Mouse (Mus musculus) left cerebral cortex, postnatal 4 days (tissue): Measurements from ENCODE around the gene Pcdh8. TPM values are rescaled to one million over a fixed set of nuclear protein-coding genes. Genes with fewer than 3 reads are reported as not detected.

Experiments used
- DNase-seq: peaks from one replicate; pipeline ENCODE4 v3.0.0-alpha.2; 2022
- intact Hi-C: fragments of 180-260 bp; cut with DNase I; formaldehyde crosslinking; loops from one replicate; pipeline ENCODE4 v1.15.1; 2025
- total RNA-seq, 2 experiments: library from RNA; stranded (reverse); gene quantifications; 2 replicates each; pipeline ENCODE4 v1.2.3; 2021

Pcdh8 gene
- 10 to 100 TPM; 77.9 to 83.4 TPM for total RNA-seq

DNA sequence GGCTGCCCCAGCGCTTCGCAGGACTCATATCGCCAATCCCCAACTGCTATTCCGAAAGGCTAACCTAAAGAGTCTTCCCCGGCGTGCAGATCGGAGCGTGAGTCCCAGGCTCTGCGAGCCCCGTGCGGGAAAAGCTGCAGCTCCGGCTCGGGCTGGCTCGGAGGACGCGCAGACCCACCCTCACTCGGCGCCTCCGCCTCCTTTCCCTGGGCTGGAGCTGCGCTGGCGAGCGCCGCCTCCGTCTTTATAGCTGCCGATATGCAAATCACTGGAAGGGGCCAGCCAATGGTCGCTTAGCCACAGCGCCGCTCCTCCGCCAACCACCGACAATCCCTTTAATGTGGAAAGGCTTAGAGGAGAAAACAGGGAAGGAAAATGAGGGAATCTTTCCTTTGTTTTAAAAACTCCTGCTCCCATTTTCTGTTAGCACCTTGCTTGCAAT is at the start of gene Pcdh8:
Gene Pcdh8 (minus strand): TSS at position 219 of the 442 bp plus-strand sequence.
- intact Hi-C loops, result loop anchor here (10.0 kb wide), 1 partner anchor 144 kb away; no protein-coding TSS in a partner anchor
- peak; percentile 95 for DNase-seq

- no peak for DNase-seq
- intact Hi-C loops, result no loop called here
Observed at GRCm38 (mm10) chr14:79814709-79815108, 43.6 kb upstream of the Pcdh8 start.

DNA sequence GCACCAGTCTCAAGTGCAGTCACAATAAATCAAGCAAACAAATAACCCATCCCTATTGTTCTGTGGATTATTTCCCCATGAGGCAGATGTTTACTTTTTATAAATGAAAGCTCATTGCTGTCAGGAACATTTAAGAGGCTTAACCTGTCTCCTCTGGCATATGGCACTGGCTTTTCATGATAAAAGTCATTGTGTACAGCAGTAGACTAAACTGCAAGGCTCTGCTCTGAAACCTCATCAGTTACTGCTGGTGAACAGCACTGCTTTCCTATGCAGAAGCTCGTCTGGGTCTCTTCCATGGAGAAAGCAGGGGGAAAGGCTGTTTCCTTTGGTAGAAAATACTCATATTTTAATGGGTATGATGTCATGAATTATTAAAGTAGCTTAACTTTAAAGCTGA is 43.0 kb upstream of the Pcdh8 start:
- DNase-seq, result no peak
- intact Hi-C loops, result no loop called here

GRCm38 (mm10) chr14:79793179-79793578 is 22.1 kb upstream of the Pcdh8 start:
- intact Hi-C loops, result no loop called here
- no peak for DNase-seq

DNA sequence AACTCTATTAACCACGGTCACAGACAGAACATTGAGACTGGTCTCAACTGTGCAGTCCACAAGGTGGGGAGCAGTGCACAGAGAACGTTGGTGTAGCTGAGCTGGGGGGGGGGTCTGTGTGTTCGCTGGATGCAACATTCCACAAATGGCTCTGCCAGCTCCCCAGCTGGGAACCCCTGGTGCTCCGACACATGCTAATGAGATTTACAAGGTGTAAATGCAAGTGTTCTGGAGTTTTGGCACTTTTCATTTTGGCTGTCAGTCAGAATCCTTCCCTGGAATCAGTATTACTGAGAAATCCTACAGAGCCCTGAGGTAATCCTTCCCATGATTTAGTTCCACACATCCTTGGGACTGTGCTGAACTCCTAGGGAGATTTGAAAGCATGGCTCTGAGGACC is 18.4 kb upstream of the Pcdh8 start:
- intact Hi-C loops, result no loop called here
- peak; percentile 29 for DNase-seq

DNA sequence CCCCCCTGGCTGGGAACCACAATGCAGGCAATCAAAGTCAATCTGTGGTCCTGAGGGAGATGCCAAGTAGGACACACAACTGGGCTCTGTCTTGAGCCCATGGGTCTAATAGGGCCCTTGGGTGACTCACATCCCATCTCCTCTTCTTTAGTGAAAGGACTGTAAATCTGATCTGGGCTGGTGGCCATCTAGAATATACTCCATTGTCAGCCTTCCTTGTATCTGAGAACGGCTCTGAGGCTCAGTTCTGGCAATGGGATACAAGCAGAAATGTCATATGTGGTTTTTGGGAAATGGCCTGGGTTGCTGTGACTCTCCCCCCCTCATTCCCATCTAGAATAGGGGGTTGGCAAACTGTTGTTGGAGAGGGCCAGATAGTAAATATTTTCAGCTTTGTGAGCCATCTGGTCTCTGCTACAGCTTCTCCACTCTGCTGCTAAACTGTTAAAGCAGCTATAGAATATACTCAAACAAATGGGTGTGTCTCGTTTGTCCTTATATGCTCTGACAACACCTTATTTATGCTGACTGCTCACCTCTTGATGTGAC is 17.6 kb upstream of the Pcdh8 start:
- intact Hi-C loops, result no loop called here
- no peak for DNase-seq

DNA sequence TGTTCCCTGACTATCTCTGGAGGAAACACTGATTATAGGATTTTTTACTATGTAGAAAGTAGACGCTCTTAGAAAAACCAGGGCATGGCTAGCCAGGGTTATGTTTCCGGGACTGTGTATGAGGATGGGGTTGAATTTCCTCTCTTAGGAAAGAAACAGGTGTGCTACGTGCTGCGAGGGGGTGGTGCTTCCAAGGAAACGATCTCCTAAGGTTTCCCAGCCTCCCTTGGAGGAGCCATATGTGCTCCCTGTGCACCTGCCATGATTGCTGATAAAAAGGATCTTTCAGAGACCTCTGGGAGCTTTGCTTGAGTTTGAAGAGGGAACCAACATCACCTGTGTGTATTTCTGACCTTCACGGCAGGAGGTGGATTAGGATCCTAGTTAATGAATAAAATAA is 16.8 kb upstream of the Pcdh8 start:
- DNase-seq, result no peak
- intact Hi-C loops, result no loop called here

DNA sequence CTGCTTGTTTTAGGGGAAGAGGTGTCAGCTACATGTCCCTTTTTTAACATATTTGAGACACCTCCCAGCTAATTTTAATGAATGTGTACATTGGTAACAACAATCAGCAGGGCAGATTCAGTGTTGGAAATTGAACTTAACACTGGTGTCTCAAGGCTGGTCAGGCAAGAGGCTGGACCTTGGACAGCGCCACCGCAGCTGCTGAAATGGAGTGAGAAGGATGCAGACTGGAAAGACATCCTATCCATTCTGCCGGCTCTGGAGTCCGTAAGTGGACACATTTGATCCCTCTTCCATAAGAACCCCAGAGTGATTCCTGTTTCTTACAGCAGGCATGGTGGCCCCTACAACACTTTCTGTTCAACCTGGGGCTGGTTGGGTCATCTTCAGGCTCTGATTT is 14.3 kb upstream of the Pcdh8 start:
- intact Hi-C loops, result no loop called here
- DNase-seq, result no peak

DNA sequence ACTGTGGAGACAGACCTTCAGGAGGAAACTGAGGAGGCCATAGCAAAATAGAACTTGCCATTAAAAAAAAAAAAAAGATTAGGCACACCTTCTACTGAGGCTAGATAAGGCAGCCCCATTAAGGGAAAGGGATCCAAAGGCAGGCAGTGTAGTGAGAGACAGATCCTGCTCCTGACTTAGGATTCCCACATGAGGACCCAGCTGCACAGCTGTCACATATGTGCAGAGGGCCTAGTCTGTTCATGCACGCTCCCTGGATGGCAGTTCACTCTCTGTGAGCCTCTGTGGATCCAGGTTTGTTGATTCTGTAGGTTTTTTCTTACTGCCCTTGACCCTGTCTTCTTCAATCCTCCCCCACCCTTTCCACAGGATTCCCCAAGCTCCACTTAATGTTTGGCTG is 9.8 kb upstream of the Pcdh8 start:
- no peak for DNase-seq
- intact Hi-C loops, result no loop called here

DNA sequence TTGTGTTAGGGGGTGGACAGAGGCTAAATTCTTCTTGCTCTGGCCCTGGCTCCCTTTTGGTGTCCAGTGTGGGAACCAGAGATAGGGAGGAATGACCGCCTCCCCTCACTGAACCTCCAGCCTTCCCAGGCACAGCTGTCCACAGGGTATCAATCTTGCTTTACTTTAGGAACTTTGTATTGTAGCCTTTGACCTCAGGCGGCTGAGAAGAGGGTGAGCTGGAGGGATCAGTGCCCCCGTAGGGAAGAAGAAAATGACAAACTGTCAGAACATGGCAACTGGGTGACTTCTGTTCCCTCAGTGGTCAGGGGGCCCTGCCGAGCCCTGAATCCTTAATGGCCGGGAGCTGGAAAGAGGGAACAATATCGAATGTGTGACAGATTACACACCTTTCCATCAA is 9.2 kb upstream of the Pcdh8 start:
- intact Hi-C loops, result no loop called here
- no peak for DNase-seq

DNA sequence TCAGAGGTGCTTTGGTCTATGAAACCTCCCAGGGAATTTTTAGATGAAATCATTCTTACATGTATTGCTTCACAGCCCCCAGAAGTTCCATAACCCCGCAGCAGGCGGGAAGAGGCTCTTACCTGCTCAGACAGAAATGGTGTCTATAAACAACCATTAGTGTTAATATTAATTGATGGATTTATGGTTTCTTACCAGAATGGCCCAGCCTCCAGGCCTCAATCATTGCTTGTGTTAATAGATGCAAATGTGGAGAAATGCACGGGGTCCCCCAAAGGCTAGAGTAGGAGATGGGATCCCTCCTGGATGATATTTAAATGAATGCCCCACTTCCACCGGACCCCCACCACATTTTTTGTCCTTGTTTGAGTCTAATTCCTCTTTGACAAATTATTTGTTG is 8.7 kb upstream of the Pcdh8 start:
- intact Hi-C loops, result loop anchor here (10.0 kb wide), 1 partner anchor 135 kb away; no protein-coding TSS in a partner anchor
- DNase-seq, result no peak

GRCm38 (mm10) chr14:79773425-79774391 is 2.6 kb upstream of the Pcdh8 start:
- peak; percentile 34 for DNase-seq
- intact Hi-C loops, result loop anchor here (10.0 kb wide), 1 partner anchor 141 kb away; no protein-coding TSS in a partner anchor

- intact Hi-C loops, result loop anchor here (10.0 kb wide), 1 partner anchor 143 kb away; no protein-coding TSS in a partner anchor
Observed at GRCm38 (mm10) chr14:79771802-79772511, 845 bp upstream of the Pcdh8 start.

GRCm38 (mm10) chr14:79770306-79771093 is 612 bp downstream of the Pcdh8 start:
- intact Hi-C loops, result loop anchor here (10.0 kb wide), 1 partner anchor 144 kb away; no protein-coding TSS in a partner anchor
- peak; percentile 19 for DNase-seq

More at GRCm38 (mm10) chr14:79771802-79772511, 845 bp upstream of the Pcdh8 start:
- DNase-seq, result peak; percentile 12

GRCm38 (mm10) chr14:79769618-79770017 is 1.5 kb downstream of the Pcdh8 start:
- intact Hi-C loops, result loop anchor here (2.0 to 10.0 kb wide), 3 partner anchors 145 to 443 kb away; no protein-coding TSS in a partner anchor
- DNase-seq, result peak; percentile 81

DNA sequence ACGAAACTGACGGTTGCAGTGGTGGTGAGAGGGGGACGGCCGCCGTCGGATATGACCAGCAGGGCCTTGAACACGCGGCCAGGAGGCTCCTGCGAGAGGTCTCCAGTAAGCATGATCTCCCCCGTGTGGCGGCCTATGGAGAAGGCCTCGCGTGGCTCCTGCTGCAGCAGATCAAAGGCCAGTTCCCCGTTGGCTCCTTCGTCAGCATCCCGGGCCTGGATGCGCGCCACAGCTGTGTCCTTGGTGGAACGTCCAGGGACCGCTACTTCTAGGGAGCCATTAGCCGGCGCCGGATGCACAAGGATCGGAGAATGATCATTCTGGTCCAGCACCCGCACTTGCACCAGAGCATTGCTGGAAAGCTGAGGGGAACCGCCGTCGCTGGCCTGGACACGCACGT is 2.1 kb downstream of the Pcdh8 start:
- intact Hi-C loops, result loop anchor here (2.0 to 5.0 kb wide), 2 partner anchors 150 to 443 kb away; no protein-coding TSS in a partner anchor

DNA sequence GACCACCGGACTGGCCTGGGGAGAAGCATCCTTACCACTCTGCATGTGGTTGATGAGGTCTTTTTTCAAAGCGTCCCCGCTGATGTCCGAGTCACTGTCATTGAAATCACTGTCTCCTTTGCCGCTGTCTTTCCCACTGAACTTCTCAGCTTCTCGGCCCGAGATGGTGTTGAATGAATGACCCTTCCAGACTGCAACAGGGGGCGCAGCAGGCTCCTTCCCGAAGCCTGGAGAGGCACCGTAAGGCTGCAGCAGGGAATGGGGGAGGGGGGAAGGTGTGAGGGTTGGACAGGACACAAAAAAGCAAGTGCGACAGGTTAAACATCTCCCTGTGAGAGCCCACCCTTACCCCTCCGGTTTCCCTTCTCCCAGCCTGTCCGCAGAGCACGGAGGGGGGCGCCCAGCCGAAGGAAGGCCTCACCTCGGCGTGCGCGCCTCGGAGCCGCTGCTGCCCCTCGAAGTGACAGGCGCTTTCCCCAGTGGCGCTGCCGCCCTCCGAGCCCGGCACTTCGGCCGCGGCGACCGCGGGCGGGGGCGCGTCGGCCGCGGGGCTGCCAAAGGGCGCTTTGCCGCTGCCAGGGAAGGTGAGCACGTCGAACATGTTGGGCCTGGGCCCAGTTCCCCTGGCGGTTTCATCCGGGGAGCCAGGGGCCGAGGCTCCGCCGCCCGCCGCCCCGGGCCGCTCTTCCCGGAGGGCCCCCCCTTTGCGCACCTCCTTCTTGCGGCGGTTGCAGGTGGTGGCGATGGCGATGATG is 2.9 kb downstream of the Pcdh8 start:
- intact Hi-C loops, result loop anchor here (2.0 to 5.0 kb wide), 2 partner anchors 149 to 444 kb away; no protein-coding TSS in a partner anchor
- no peak for DNase-seq

More for the DNA sequence above, 2.1 kb downstream of the Pcdh8 start:
- peak; percentile 53 for DNase-seq

DNA sequence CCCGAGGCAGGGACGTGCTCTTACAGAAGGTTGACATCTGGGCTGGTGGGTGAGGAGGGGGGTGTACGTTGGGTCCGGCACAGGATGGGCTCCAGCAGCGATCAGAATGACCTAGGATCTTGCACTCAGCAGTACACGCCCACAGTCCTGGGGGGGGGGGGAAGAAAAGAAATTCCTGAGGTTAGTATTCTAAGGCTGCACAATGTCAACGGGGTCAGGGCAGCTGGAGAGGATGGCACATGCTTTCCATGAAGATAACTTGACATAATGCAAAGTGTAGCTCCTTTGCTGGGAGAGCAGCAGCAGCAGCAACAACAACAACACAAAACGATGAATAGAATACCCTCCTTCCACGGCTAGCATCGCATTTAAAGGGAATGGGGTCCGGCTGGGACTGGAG is 3.5 kb downstream of the Pcdh8 start:
- no peak for DNase-seq
- intact Hi-C loops, result loop anchor here (5.0 kb wide), 1 partner anchor 445 kb away; no protein-coding TSS in a partner anchor

DNA sequence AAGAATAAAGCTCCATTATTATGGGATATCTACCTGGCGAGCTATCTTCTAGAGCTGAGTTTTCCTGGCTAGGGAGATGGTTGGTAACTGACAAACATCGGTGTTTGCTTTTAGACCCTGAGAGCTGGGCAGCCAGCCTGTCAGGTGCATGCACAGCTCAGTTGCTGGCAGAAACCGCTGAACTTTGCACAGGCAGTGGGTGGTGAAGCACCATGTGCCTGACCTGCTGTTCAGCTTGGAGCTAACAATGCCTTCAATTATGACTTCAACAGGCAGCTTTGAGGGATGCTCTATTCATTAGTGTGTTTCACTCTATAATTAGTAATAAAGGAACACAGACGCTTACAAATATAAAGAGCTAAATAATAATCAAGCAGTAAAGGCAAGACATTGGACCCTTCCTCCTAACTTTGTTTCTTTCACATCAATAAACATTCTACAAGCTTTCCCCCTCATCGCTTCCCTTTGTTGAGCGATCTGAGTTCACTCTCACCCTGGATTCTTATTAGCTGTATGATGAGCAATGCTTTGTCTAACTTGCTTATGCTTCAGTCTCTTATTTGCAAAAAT is 5.8 kb downstream of the Pcdh8 start:
- intact Hi-C loops, result loop anchor here (5.0 kb wide), 1 partner anchor 447 kb away; no protein-coding TSS in a partner anchor
- no peak for DNase-seq
